ENCODE assay signal across 11 mouse cellular contexts in genomic region chr12:27254125-27254524, GRCm38 (mm10).
DNase-seq lines count a peak whose midpoint lies in the region; ATAC-seq and TF ChIP-seq lines count a peak whose summit lies in the region.
"Had no signal": no experiment of that assay in that cellular context is flagged by ENCODE, and none has a peak within 500 bp of the region (broad histone marks: within the 10 kb centered on the region; RNA-seq: fewer than 3 reads in every experiment).

No protein-coding gene starts in this region.

- TF ChIP-seq CTCF in midbrain, postnatal 0 days (IDR thresholded peaks at IDR 0.05), result no peak

- no peaks in the 10 kb centered on the region for H3K9me3 ChIP-seq in forebrain, embryonic 14.5 days (replicated peaks; ENCODE audit: control insufficient read depth, low read length)
- H3K9me3 ChIP-seq in forebrain, embryonic 16.5 days (ENCODE audit: control insufficient read depth, low read length), result no peaks in the 10 kb centered on the region
- H3K9me3 ChIP-seq in midbrain, postnatal 0 days (ENCODE audit: low read length), result no peaks in the 10 kb centered on the region
- no peaks in the 10 kb centered on the region for H3K9me3 ChIP-seq in midbrain, embryonic 16.5 days (replicated peaks; ENCODE audit: control insufficient read depth, low read length, poor library complexity, severe bottlenecking)

- no peak overlapping the region for H3K4me2 ChIP-seq in forebrain, embryonic 14.5 days (ENCODE audit: low read length)
- no peak overlapping the region for H3K4me2 ChIP-seq in forebrain, embryonic 16.5 days (ENCODE audit: low read length)
- no peak overlapping the region for H3K4me2 ChIP-seq in midbrain, postnatal 0 days (ENCODE audit: low read depth, low read length, poor library complexity, severe bottlenecking)
- H3K4me2 ChIP-seq in midbrain, embryonic 16.5 days (ENCODE audit: low read length), result no peak overlapping the region

- DNase-seq in forebrain, embryonic 14.5 days (ENCODE audit: low spot score), result peak; percentile 49
- DNase-seq in midbrain, postnatal 0 days (ENCODE audit: low spot score), result peak; percentile 55
- DNase-seq in kidney, postnatal 10 days, result peak; percentile 50
- DNase-seq in urinary bladder, postnatal 25 days (ENCODE audit: low spot score), result no peak
- no peak for DNase-seq in retina, postnatal 1 day
- no peak for DNase-seq in gastrocnemius, adult 8-10 months (ENCODE audit: low spot score in 2 of 2)
- DNase-seq: cerebellum, postnatal 36 days; right cerebral cortex, postnatal 25 days; thymus, adult 18-20 months had no signal

- H3K27ac ChIP-seq in forebrain, embryonic 14.5 days (ENCODE audit: low read depth, low read length), result no peak overlapping the region
- no peak overlapping the region for H3K27ac ChIP-seq in forebrain, embryonic 16.5 days (ENCODE audit: low read length)
- 0 out of 2 replicates have a peak overlapping the region, but pooled peaks have one; percentile 27 for H3K27ac ChIP-seq in midbrain, postnatal 0 days (ENCODE audit: low read depth, low read length)
- H3K27ac ChIP-seq in midbrain, embryonic 16.5 days (ENCODE audit: low read length), result no peak overlapping the region

- WGBS in forebrain, embryonic 14.5 days, result 46% methylated on average over 3 of the region's 3 CpGs
- WGBS in forebrain, embryonic 16.5 days, result 22% methylated on average over 3 of the region's 3 CpGs
- WGBS in midbrain, postnatal 0 days, result 32% methylated on average over 3 of the region's 3 CpGs
- 48% methylated on average over 3 of the region's 3 CpGs for WGBS in midbrain, embryonic 16.5 days

- no peaks in the 10 kb centered on the region for H3K27me3 ChIP-seq in forebrain, embryonic 14.5 days (replicated peaks; ENCODE audit: control insufficient read depth, insufficient read depth, low read length)
- H3K27me3 ChIP-seq in forebrain, embryonic 16.5 days (replicated peaks; ENCODE audit: control insufficient read depth, insufficient read depth, low read length), result no peaks in the 10 kb centered on the region
- H3K27me3 ChIP-seq in midbrain, postnatal 0 days (ENCODE audit: insufficient read depth, low read length), result no peaks in the 10 kb centered on the region
- H3K27me3 ChIP-seq in midbrain, embryonic 16.5 days (ENCODE audit: control insufficient read depth, insufficient read depth, low read depth, low read length), result no peaks in the 10 kb centered on the region

- no peak overlapping the region for H3K4me3 ChIP-seq in forebrain, embryonic 14.5 days (ENCODE audit: low read depth, low read length)
- H3K4me3 ChIP-seq in forebrain, embryonic 16.5 days (replicated peaks; ENCODE audit: low read length), result no peak overlapping the region
- no peak overlapping the region for H3K4me3 ChIP-seq in midbrain, postnatal 0 days (ENCODE audit: low read depth, low read length)
- H3K4me3 ChIP-seq in midbrain, embryonic 16.5 days (ENCODE audit: low read depth, low read length), result no peak overlapping the region

- no peak for ATAC-seq in forebrain, embryonic 14.5 days
- ATAC-seq in forebrain, embryonic 16.5 days, result no peak
- ATAC-seq in midbrain, postnatal 0 days (ENCODE audit: low FRiP score), result no peak
- ATAC-seq in midbrain, embryonic 16.5 days, result no peak

- H3K36me3 ChIP-seq in forebrain, embryonic 14.5 days (ENCODE audit: control insufficient read depth, insufficient read depth, low read length), result no peaks in the 10 kb centered on the region
- H3K36me3 ChIP-seq in forebrain, embryonic 16.5 days (ENCODE audit: control insufficient read depth, insufficient read depth), result no peaks in the 10 kb centered on the region
- no peaks in the 10 kb centered on the region for H3K36me3 ChIP-seq in midbrain, postnatal 0 days (ENCODE audit: insufficient read depth, low read length)
- H3K36me3 ChIP-seq in midbrain, embryonic 16.5 days (ENCODE audit: control insufficient read depth, insufficient read depth, low read length), result no peaks in the 10 kb centered on the region

- H3K4me1 ChIP-seq in forebrain, embryonic 14.5 days (ENCODE audit: control insufficient read depth, insufficient read depth, low read length), result peaks cover 7% of the 10 kb centered on the region; the same call in 1 of the 2 replicates
- H3K4me1 ChIP-seq in forebrain, embryonic 16.5 days (replicated peaks; ENCODE audit: control insufficient read depth, insufficient read depth, low read length), result peaks cover 12% of the 10 kb centered on the region
- H3K4me1 ChIP-seq in midbrain, postnatal 0 days (ENCODE audit: insufficient read depth, low read length), result no peaks in the 10 kb centered on the region
- H3K4me1 ChIP-seq in midbrain, embryonic 16.5 days (ENCODE audit: control insufficient read depth, insufficient read depth, low read length), result peaks cover 9% of the 10 kb centered on the region

- H3K9ac ChIP-seq in forebrain, embryonic 14.5 days (ENCODE audit: low read length), result no peak overlapping the region
- no peak overlapping the region for H3K9ac ChIP-seq in forebrain, embryonic 16.5 days (replicated peaks; ENCODE audit: low read depth, low read length)
- no peak overlapping the region for H3K9ac ChIP-seq in midbrain, postnatal 0 days (replicated peaks; ENCODE audit: low read length, poor library complexity, severe bottlenecking)
- no peak overlapping the region for H3K9ac ChIP-seq in midbrain, embryonic 16.5 days (ENCODE audit: low read depth, low read length)

Comparison
In these comparisons a context has a peak if more than half of its experiments do, and no peak if none do; other contexts are left out.
1. DNase-seq: peak in forebrain, embryonic 14.5 days (single experiment), midbrain, postnatal 0 days (single experiment) and kidney, postnatal 10 days (single experiment); none in urinary bladder, postnatal 25 days (single experiment), retina, postnatal 1 day (single experiment) and gastrocnemius, adult 8-10 months (0 of 2).